Mouse (Mus musculus) lung, adult 2 months (tissue): ENCODE data around the gene Adam19. TPM values are rescaled to one million over a fixed set of nuclear protein-coding genes. Genes with fewer than 3 reads are reported as not detected.

ENCODE experiments used
- DNase-seq: peaks from one replicate; pipeline ENCODE4 v3.0.0; 2022
- H3K4me1 ChIP-seq: fragments of 200-500 bp; 2 replicates; pipeline ENCODE4 v1.6.1; 2011; ENCODE audit warnings: low read length; ENCODE audit not compliant: control insufficient read depth, insufficient read depth
- H3K4me3 ChIP-seq: fragments of 200-500 bp; replicated peaks from 2 replicates; pipeline ENCODE3; 2011; ENCODE audit warnings: low read depth, mild to moderate bottlenecking, control low read depth, low read length; ENCODE audit errors: extremely low read depth
- CTCF ChIP-seq: fragments of 200-500 bp; IDR thresholded peaks from 2 replicates; pipeline ENCODE4 v1.5.1; 2011; ENCODE audit warnings: mild to moderate bottlenecking, low read length, control low read depth; ENCODE audit not compliant: insufficient read depth
- POLR2A ChIP-seq: fragments of 200-500 bp; IDR thresholded peaks from 2 replicates; pipeline ENCODE4 v1.6.1; 2011; ENCODE audit warnings: low read depth, mild to moderate bottlenecking, control low read depth, low read length, borderline replicate concordance; ENCODE audit errors: extremely low read depth
- WGBS: fragments of 180-500 bp; shearing (Covaris S2); methylation state at CpG from one replicate; pipeline ENCODE4 v1.1.7; 2018; 5-methylcytosine and 5-hydroxymethylcytosine counted together
- polyA plus RNA-seq: library from polyadenylated mRNA; depleted of rRNA; stranded (reverse); fragments of >200 nt; gene quantifications from 2 replicates; pipeline ENCODE4 v1.2.3, GENCODE M21; 2012

Adam19 gene
- polyA plus RNA-seq, 1 experiment, result 29.4 TPM

- H3K4me1 ChIP-seq, result peaks cover 33% of the 10 kb centered on the region
- no peak for TF ChIP-seq POLR2A
- TF ChIP-seq CTCF, result no peak
- WGBS, result 51% methylated on average over 8 of the region's 8 CpGs
- no peak for DNase-seq
- no peak overlapping the region for H3K4me3 ChIP-seq
Measured at GRCm38 (mm10) chr11:46072466-46073060, 16.8 kb downstream of the Adam19 start.

GRCm38 (mm10) chr11:46073061-46073849 lies 17.5 kb downstream of the Adam19 start:
- 49% methylated on average over 15 of the region's 15 CpGs for WGBS
- TF ChIP-seq POLR2A (no peak), CTCF (no peak)
- Histone ChIP-seq H3K4me3 (no peak overlapping the region), H3K4me1 (peaks cover 36% of the 10 kb centered on the region)
- no peak for DNase-seq

GRCm38 (mm10) chr11:46073850-46074688 lies 18.3 kb downstream of the Adam19 start:
- 76% methylated on average over 17 of the region's 17 CpGs for WGBS
- H3K4me1 ChIP-seq, result peaks cover 30% of the 10 kb centered on the region
- DNase-seq, result no peak
- no peak overlapping the region for H3K4me3 ChIP-seq
- TF ChIP-seq CTCF (no peak), POLR2A (no peak)

- DNase-seq, result no peak
- TF ChIP-seq POLR2A, result no peak
- no peak for TF ChIP-seq CTCF
- 84% methylated on average over 3 of the region's 3 CpGs for WGBS
- no peak overlapping the region for H3K4me3 ChIP-seq
- peaks cover 24% of the 10 kb centered on the region for H3K4me1 ChIP-seq
Measured at GRCm38 (mm10) chr11:46075507-46075906, 19.7 kb downstream of the Adam19 start.

DNA sequence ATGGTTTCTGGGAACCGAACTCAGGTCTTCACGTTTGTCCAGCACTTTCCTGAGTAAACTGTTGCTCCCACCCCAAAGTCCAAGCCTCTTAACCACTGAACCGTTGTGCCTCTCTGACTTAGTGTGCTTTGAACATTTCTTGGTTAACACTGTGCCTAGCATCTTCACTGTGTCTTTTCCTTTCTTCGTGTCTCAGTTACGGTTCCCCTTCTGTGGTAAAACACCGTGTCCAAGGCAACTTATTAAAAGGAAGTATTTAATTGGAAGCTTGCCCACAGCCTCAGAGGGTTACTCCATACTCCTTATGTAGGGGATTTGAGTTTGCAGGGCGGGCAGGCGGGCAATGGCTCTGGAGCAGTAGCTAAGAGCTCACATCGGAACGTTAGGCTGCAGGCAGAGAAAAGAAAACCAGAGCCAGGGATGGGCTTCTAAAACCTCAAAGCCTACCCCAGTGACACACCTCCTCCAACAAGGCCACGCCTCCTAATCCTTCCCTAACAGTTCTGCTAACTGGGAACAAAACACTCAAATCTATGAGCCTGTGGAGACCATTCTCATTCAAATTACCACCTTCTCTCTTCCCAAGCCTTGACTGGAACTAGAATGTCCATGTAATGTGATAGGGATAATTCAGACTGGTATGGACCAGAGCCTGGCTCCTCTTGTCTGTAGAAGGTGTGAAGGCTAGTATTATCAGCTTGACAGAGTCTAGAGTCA lies 20.8 kb downstream of the Adam19 start:
- WGBS, result 75% methylated on average over 11 of the region's 11 CpGs
- H3K4me3 ChIP-seq, result no peak overlapping the region
- H3K4me1 ChIP-seq, result peaks cover 24% of the 10 kb centered on the region
- no peak for DNase-seq
- TF ChIP-seq POLR2A (no peak), CTCF (no peak)

- H3K4me3 ChIP-seq, result no peak overlapping the region
- WGBS, result 51% methylated on average over 5 of the region's 5 CpGs
- no peak for TF ChIP-seq CTCF
- no peak for TF ChIP-seq POLR2A
Measured at GRCm38 (mm10) chr11:46077304-46077703, 21.5 kb downstream of the Adam19 start.

GRCm38 (mm10) chr11:46077732-46078375 lies 22.1 kb downstream of the Adam19 start:
- H3K4me1 ChIP-seq, result peaks cover 22% of the 10 kb centered on the region
- no peak for TF ChIP-seq CTCF
- no peak for TF ChIP-seq POLR2A
- 47% methylated on average over 7 of the region's 7 CpGs for WGBS
- no peak for DNase-seq
- H3K4me3 ChIP-seq, result no peak overlapping the region

More at GRCm38 (mm10) chr11:46077304-46077703, 21.5 kb downstream of the Adam19 start:
- DNase-seq, result no peak
- peaks cover 24% of the 10 kb centered on the region for H3K4me1 ChIP-seq

- no peak for TF ChIP-seq CTCF
- no peak for TF ChIP-seq POLR2A
- H3K4me3 ChIP-seq, result no peak overlapping the region
- 55% methylated on average over 2 of the region's 2 CpGs for WGBS
- H3K4me1 ChIP-seq, result peaks cover 29% of the 10 kb centered on the region
- no peak for DNase-seq
Measured at GRCm38 (mm10) chr11:46081075-46081474, 25.3 kb downstream of the Adam19 start.

GRCm38 (mm10) chr11:46083405-46083804 lies 27.6 kb downstream of the Adam19 start:
- no peak overlapping the region for H3K4me3 ChIP-seq
- 27% methylated on average over 3 of the region's 3 CpGs for WGBS
- peaks cover 18% of the 10 kb centered on the region for H3K4me1 ChIP-seq
- no peak for DNase-seq
- TF ChIP-seq CTCF (no peak), POLR2A (no peak)
